Mouse (Mus musculus): ENCODE results near the gene Sytl3.

Sytl3 gene

DNA sequence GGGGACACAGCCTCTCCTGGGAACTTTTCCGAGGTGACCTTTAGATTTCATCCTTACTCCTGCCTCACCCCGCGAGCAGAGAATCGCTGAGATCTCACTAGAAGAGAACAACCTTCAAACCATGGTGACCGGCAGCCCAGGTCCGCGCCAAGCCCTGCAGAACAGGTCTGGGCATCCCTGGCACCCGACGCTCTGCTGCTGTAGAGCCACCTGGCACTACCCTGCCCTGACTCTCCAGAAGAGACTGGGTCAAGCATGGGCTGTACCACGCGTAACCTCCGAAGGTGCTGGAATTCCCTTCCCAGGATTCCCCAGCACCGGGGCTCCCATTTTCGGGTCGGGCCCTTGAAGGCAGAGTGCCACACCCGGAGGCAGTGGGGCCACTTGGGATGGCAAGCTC is 99.0 kb downstream of the Sytl3 start:
- peak; percentile 43 to 71 for DNase-seq

DNA sequence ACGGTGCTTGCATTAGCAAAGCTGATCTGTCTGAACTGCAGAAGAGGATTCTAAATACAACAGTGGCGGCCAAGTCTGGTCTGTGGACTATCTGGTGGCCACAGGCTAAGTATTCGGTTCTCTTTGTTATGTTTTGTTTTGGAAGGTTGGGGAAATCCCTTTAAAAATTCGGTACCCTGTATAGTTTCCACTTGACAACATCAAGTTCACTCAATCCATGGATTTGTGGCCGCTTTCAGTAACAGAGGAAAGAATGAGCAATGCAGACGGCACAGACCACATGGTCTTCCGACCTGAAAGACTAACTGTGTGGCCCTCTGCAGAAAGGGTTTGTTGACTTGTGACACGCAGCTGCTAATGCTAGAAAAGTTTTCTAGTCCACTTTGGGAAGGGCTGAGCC is 100.0 kb downstream of the Sytl3 start:
- no peak for DNase-seq

DNA sequence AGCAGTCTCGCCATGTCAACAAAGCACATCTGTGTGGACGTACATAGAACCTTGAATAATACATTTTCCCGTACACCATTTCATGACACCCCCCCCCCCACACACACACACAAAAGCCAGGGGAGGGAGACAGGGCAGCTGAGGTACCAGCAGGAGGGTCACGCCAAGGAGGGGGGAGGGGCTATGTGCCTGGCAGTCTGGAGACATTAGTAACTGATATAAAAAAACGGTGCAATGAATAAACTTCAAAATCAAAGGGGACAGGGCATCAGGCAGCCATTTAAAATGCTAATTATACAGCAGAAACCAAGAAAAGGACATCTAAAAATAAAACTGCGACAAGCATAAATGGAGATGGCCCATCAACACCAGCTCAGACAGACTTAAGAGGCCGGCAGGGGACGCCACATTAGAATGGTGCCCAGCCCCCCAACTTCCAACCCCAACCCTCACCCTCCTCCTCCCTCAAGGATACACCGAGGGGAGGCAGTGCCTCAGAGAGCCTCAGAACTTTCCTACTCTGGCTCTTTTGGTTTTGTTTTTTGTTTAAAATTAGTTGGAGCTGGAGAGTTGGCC is 100.9 kb downstream of the Sytl3 start:
- peak in 1 of 2 experiments; percentile 40 for DNase-seq

DNA sequence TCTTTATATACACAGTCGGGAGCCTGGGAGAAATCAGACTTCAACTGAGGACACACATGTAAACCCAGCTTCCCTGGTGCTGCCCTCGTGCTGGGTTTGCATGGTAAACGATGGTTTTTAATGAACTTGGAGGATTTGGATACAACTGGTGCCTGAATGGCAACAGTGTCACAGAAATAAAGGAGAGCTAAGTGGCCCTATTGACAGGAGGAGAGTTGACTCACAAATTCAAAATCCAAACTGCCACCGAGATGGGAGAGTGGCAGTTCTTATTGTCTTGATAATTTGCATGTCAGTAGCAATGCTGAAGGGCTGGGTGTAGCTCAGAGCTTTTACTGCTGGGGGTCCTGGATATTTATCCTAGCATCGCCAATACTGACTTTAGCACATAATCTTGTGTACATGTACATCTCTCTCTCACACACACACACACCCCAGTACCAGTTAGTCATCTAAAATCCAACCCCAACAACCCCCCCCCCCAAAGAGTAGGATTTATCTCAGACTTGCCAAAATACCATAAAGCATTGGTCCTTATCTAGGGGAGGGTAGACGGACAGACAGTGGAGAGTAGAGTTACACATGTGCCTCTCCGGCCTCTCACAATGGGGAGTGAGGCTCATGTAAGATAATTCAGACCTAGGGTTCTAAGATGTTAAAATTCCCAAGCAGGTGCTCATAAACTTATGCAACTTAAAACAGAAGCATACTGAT is 104.8 kb downstream of the Sytl3 start:
- DNase-seq: no peak

DNA sequence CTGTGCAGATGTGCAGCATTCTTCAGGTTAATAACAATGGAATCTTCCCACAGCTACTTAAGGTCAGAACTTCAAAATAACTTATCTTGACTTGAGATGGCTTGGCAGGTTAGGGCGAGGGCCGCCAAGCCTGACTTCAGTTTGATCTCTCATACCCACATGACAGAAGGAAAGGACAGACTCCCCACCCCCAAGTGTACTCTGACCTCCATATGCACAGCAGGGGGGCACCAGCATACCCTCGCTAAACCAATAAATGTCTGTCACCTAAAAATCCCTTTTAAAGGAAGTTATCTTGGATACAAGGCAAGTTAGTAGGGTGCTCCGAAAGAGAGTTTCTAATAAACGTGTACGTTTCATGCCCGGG is 105.3 kb downstream of the Sytl3 start:
- peak in 1 of 2 experiments; percentile 73 for DNase-seq

DNA sequence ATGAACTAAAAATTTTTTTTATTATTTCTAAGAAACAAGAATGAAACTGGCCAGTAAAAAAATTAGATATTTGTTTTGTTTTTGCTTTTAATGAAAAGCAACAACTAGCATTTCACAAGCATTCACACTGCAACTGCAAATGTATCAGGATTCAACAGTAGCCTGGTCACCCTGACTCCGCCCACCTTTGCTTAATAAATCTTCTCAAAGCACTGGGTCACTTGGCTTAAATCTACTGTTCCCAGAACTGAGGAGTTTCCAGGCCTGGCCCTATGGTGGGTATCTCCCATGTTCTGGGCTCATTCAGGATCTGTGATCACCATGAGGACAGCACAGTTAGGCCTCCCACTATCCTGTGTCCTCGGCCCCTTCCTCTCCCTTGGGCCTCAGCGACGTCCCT is 105.8 kb downstream of the Sytl3 start:
- DNase-seq: peak in 1 of 2 experiments; percentile 70

DNA sequence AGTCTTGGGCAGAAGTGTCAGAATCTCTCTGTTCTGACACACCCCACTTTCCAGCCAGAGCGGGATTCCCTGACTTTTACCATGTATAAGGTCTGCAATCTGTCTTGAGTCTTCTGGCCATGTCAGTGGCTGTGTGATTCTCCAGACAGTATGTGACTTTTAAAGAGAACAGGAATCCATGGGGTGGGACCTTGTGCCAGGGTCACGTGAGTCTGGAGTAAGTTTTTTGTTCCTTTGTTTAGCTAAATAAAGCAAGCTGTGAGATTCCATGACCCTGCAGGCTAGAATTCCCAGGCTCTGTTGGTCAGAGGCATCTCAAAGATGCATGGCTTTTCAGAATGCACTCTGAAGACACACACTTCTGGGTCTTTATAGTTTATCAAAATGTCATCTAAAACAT is 107.0 kb downstream of the Sytl3 start:
- no peak for DNase-seq

DNA sequence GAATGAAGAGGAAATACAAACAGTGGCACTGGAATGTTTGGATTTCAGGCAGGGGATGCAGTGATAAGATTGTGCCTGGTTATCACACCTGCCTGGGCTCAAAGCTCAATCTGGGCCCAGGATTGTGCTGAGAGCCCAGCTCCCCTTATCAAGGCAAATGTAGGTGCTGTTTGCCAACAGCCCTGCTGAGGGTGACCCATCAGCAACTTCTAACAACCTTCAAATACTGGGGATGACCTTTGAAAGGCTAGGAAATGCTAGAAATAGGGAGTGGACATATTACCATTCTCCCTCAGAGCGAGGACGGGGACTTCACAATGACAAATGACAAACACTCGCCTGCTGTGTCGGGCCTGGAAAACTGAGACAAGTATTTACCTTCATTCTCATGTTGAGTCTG is 107.9 kb downstream of the Sytl3 start:
- DNase-seq: peak in 1 of 2 experiments; percentile 3

DNA sequence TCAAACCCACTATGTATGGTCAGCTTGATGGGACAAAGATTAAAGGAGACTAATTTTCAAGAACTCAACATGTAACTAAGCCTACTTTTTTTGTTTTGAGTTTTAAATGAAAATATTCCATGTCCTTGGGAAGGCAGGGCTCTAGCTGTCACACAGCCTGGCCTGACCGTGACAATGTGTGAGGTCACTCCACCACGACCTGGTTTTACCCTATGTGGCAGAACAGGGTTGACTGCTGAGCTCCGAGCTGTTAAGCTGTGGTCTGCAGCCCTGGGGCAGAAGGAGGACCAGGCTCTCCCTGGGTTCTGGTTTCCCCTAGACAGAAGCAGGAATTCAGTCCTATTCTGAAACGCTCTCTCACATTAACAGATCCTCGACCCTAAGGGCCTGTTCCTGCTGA is 108.9 kb downstream of the Sytl3 start:
- peak; percentile 31 to 65 for DNase-seq

DNA sequence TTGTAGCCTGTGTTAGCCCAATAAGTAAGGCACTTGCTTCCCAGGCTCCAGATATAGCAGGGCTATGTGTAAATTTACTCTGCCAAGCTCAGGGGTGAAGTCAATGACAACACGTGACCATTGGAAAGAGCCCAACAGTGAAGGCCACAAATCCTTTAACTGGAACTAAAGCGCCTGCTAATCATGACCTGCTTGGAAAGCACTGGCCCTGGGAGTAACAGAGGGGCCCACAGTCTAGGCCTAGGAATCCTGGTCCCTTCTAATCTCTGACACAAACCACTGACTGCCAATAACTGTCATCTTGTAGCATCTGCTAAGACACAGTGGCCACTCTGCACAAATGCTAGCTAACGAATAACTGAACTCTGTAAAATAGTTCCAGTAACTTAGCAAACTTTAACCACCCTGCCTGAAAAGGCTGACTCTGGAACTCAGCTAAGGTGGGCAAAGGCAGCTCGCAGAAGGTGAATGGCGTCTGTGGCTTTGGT is 109.5 kb downstream of the Sytl3 start:
- peak; percentile 76 for DNase-seq

DNA sequence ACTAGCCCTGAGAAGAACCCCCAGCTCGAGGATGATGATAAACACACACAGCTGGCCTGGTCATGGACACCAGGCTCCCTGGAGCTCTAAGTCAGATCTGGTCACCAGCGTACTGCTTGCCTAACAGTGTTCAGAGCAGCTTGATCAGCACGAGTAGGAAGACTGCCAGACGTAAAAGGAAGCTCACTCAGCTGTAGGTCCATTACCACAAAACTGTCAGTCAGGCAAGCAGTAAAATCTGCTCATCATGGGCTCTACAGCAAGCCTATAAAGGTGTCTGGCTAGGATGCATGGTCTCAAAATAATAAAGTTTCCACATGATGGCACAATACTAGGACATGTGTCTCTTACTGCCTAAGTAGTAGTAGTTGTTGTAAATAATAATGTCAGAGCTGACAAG is 110.7 kb downstream of the Sytl3 start:
- DNase-seq: peak in 1 of 2 experiments; percentile 58

DNA sequence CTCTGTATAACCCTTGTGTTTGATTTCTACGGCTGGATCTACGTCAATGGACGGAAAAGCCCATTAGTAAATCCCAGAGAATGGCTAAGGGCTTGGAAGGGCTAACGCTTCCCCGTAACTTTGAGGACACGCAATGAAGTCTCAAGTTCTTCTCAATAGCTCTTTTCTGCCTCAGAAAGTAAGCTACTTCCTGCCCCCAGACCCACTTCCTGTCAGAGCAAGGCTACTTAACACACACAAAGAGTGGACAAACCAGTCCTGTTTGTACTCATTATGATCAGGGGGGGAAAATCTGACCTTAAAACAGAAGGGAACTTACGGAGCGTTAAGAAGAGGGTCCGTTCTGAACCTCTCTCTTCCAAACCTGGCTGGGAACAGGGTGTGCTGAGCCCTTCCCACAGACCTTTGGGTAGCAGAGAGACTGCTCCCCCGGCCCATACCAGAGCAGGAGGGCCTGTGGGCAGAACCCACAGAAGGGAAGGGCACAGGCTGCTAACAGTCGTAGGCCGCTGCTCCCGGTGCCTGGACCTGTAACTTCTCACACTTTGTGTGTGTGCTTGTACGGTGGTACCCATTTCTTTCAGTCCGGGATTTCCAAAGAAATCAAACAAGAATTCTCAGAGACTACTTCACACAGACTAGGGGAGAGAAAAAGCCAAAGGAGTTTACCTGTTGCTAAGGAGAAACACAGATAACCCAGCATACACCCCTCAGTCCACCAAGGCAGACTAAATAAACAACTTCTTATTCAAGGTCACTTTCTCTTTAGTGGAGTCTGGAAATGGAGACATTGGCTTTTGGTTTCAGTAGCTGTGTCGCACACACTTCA is 113.0 kb downstream of the Sytl3 start:
- DNase-seq: no peak

DNA sequence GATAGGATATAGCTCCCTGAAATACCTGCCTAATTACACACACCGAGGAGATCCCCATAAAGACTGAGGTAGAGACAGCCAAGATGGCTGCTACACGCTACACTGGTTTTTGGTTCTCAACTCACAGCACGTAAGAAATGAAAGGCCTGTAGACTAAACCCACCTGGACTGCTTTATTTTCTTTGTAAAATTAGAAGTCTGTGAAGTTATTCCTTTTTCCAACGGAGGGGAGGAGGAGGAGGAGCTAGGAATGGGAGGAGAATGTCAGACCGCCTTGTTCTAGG is 113.5 kb downstream of the Sytl3 start:
- no peak for DNase-seq

DNA sequence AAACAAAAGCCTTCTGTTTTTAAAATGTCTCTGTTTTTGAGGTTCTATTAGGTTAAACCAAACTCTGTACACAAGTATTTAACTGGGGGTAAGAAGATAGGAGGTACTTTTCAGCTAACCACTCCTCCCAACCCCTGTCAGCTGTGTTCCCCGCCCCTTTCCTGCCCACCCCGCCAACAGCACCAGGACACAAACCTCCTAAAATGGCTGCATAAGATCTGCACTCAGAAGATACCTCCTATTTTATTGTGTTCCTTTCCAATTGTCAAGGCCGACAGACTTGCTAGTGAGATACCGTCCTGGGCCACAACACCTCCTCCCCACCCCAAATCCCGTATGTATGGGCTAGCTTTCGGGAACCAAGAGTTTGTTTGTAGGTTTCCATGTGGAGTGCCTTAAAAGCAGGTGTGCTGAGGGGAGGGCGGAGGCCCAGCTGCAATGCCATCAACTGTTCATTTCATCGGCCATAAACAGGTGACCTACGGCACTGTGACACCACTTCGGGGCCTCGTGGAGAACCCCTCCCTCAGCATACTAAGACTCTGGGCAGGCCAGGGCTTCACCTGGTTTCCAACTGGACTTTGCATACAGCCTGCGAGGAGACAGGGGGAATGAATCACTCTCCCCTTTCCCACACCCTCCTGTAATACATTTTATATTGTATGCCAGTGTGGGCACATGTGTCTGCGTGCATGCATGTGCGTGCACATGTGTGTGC is 114.5 kb downstream of the Sytl3 start:
- DNase-seq: no peak

DNA sequence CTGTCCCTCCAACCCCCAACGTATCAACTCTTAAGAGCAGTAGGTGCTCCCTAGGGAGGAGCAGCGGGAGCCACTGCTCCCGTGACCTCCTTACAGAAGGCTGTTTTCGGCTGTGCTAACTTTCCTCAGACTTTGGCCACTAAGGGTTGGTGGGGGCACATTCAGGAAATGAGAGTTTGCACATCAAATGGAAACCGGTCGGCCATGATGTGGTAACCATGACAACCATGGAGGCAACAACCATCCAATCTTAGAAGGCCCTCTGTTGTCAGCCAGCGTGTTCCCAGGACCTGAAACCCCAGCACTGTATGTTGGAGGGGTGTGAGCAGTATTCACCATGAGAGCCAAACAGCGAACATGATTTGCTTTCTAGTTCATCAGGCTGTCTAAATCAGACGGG is 116.3 kb downstream of the Sytl3 start:
- DNase-seq: peak in 1 of 2 experiments; percentile 58

DNA sequence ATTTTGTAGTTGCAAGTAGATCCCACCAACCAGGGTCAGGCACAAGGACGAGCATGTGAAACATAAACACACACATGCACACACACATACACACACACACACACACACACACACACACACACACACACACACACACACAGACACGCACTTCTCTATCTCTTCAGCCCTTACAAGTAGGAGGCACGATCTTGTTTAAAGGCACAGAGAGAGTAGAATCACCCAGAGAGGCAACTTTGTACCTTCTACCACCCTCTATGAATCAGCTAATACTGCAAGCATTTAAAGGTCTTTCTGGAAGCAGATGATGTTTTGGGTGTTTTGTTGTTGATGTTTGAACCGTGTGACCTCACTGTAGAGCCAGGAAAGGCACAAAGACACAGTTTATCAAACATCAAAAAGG is 116.8 kb downstream of the Sytl3 start:
- peak in 1 of 2 experiments; percentile 13 for DNase-seq

DNA sequence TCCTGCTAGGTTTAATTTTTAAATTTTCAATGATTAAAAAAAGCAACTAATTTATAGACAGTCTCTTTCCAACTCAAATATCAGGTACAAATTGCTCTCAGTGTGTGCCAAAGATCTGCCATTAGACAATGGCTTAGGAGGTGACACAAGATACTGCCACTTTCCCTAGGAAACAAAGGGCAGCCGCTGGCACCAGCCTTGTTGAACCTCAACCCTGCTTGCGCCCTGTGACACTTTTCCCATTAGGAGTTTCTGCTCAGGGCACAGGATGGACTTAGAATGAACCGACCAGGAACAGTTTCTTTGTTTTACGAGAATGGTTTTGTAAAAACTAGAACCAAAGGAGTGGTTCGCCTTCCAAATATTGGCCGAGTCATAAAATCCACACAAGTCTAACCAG is 117.2 kb downstream of the Sytl3 start:
- DNase-seq: peak in 1 of 2 experiments; percentile 67

DNA sequence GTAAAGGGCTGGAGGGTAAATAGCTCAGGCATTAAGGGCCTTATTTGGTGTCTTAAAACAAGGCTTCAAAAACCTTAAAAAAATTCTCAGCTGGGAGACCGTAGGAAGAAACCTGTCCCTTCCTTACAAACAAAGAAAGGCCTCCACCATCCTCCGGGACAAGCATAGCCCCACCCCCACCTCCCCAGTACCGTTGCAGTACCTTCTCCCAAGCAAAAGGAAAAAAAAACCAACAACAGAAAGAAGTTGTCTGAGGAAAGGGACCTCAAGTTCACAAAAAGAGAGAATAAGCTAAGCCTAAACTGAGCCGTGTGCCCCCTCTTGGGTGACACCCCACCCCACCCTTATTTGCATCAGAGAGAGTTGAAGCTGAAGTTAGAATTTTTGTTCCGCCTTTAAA is 117.7 kb downstream of the Sytl3 start:
- DNase-seq: peak in 1 of 2 experiments; percentile 23

DNA sequence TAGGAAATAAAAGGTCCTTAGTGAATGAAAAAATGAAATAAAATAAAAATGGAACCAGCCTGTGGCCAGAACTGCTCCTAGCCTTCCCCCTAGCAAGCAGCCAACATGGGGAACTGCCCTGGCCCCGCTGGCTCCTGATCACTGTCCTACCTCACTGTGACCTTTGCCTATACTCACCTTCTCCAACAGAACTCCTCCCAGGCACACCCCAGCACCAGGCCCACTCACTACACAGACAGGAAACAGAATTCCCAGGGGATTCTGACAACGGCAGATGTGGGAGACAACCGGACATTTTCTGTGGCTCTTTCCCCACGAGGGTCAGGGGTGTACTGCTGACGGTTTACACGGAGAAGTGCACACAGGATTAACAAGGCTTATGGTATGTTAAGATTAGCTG is 118.2 kb downstream of the Sytl3 start:
- DNase-seq: peak in 1 of 2 experiments; percentile 53

DNA sequence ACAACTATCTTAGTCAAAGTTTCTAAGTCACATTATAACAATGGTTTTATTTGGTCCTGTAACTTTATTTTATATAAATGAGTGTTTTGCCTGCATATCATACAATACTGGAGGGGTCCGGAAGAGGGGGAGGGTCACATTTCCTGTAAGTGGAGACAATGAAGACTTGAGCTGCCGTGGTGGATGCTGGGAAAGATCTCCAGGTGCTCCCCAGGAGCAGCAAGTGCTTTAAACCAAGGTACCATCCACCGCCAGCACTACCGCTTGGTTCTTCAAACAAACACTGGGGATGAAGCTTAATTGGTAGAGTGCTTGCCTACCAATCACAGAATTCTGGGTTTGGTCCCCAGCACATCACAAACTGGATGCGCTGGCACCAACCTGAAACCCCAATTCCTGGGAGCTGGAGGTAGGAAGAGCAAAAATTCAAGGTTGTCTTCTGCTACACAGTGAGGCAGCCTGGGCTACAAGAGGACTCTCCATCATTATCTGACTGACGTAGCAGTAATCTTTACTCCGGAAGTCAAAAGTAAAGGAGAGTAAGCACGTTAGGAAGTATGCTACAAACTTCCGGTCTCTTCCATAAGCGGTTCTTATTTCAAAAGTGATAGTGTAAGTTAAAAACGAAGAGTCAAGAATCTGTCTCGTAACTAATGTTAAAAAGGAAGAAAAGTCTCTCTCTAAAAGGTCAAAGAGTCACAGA is 118.9 kb downstream of the Sytl3 start:
- DNase-seq: peak in 1 of 2 experiments; percentile 34

DNA sequence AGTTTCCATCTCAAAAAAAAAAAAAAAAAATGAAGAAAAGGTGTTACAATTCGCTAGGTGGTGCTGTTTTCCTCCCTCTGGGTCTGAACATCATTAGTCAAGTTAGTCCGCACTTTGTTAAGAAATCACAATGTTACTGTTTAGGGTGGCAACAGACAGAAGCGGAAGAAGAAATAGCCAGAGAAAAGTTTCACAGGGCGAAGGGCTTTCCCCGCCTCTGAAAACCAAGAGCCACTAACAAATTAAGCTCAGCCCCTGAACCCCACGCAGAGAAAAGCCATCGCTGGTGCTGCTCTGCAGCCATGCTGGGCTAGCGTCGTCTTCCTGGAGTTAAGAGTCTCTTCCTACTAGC is 119.4 kb downstream of the Sytl3 start:
- DNase-seq: peak in 1 of 2 experiments; percentile 53

DNA sequence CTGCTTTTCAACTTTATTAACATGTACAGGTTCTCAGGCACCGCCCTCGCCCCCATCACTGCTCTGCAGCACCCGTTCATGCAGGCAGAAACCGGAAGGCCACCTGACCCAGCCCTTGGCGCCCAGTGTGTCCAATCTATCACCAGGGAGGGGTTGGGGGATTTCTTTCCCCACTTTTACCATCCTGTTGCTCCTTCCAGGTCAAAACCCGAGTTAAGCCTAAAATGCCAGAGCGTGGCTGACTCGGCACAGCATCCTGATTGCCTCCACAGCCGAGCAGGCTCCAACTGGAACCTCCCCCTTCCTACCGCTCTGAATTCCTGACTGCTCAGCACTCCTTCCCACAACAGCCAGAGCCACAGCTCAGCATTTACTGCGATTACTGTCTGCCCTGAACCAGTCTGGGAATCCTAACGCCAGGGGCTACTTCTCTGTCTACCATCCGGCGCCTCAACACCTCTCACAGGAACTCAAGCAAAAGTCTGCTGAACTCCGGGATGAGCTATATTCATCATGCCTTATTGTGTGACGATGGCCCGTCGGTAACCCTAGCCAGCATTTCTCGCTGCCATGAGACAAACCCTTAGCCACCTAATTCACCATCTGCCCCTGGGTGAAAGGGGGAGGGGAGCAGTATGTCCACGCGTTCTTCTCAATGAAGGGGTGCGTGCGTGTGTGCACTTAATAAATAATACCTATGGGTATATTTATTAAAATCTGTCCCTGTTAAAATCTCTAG is 120.0 kb downstream of the Sytl3 start:
- DNase-seq: peak; percentile 70 to 87
